Mouse (Mus musculus) CH12.LX (cell line): ENCODE measurements around the gene 4930563M21Rik. TPM values are rescaled to one million over a fixed set of nuclear protein-coding genes. Genes with fewer than 3 reads are reported as not detected.
"Not testable (repeated sequence)": the region's sequence is repeated elsewhere in the genome, so short reads cannot be mapped to it uniquely, and the experiment has no call there.

Experiments
- DNase-seq: peaks from one replicate; pipeline ENCODE4 v3.0.0-alpha.2; 2013; ENCODE audit errors: extremely low read depth
- H3K27ac ChIP-seq: 2 replicates; pipeline ENCODE4 v1.5.1; 2012; ENCODE audit warnings: low read depth, mild to moderate bottlenecking, control low read depth, moderate library complexity; ENCODE audit not compliant: insufficient read depth
- H3K27me3 ChIP-seq: replicated peaks from 2 replicates; pipeline ENCODE3; 2012; ENCODE audit warnings: inconsistent platforms
- H3K36me3 ChIP-seq, 2 experiments: replicated peaks in 1 of 2; 2 replicates each; pipeline versions ENCODE3 to v1.6.1; 2012; ENCODE audit warnings: inconsistent platforms in 1 of 2, low read length in 1 of 2, mild to moderate bottlenecking in 1 of 2, mixed read lengths in 1 of 2, moderate library complexity in 1 of 2; ENCODE audit not compliant: control insufficient read depth in 1 of 2, insufficient read depth in 1 of 2
- H3K4me1 ChIP-seq, 2 experiments: 2 replicates each; pipeline ENCODE4 v1.6.1; 2012; ENCODE audit warnings: inconsistent platforms in 1 of 2, moderate library complexity in 1 of 2; ENCODE audit not compliant: insufficient read depth in 2 of 2, control insufficient read depth in 1 of 2
- H3K4me2 ChIP-seq: 2 replicates; pipeline ENCODE4 v1.6.1; 2012; ENCODE audit warnings: low read depth, mild to moderate bottlenecking, control low read depth; ENCODE audit not compliant: poor library complexity, insufficient read depth, severe bottlenecking
- H3K4me3 ChIP-seq, 3 experiments: fragments of 150-350 bp in 1 of 3; sonication (generic) in 1 of 3; replicated peaks in 1 of 3; 2 replicates each; pipeline versions ENCODE3 to v1.5.1; 2011 to 2012; ENCODE audit warnings: low read depth in 2 of 3, low read length in 2 of 3, mild to moderate bottlenecking in 2 of 3, moderate library complexity in 2 of 3, control low read depth in 1 of 3, improper control_type of control experiment in 1 of 3, inconsistent platforms in 1 of 3, mixed read lengths in 1 of 3; ENCODE audit not compliant: poor library complexity in 1 of 3
- H3K79me2 ChIP-seq: replicated peaks from 2 replicates; pipeline ENCODE4 v1.6.1; 2012; ENCODE audit warnings: mild to moderate bottlenecking, moderate library complexity; ENCODE audit not compliant: control insufficient read depth, poor library complexity, insufficient read depth, severe bottlenecking; ENCODE audit errors: extremely low read depth
- H3K9ac ChIP-seq: 2 replicates; pipeline ENCODE4 v1.6.1; 2012; ENCODE audit warnings: low read depth, mild to moderate bottlenecking, control low read depth, moderate library complexity; ENCODE audit not compliant: insufficient read depth
- H3K9me3 ChIP-seq: replicated peaks from 2 replicates; pipeline ENCODE3; 2012; ENCODE audit warnings: low read length, inconsistent platforms, mixed read lengths
- CHD1 ChIP-seq: IDR thresholded peaks from 2 replicates; pipeline ENCODE4 v1.6.1; 2012; ENCODE audit warnings: low read depth, low read length, improper control_type of control experiment, inconsistent platforms
- CHD2 ChIP-seq: IDR thresholded peaks from 2 replicates; pipeline ENCODE4 v1.6.1; 2011; ENCODE audit warnings: low read length, improper control_type of control experiment
- CTCF ChIP-seq, 2 experiments: IDR thresholded peaks in 1 of 2; conservative IDR thresholded peaks in 1 of 2; 2 replicates each; pipeline ENCODE4 v1.5.1; 2011 to 2012; ENCODE audit warnings: low read depth in 2 of 2, low read length in 2 of 2, improper control_type of control experiment in 1 of 2, inconsistent platforms in 1 of 2, mild to moderate bottlenecking in 1 of 2, moderate library complexity in 1 of 2
- EP300 ChIP-seq: IDR thresholded peaks from 2 replicates; pipeline ENCODE4 v1.6.1; 2011; ENCODE audit warnings: low read length, improper control_type of control experiment
- ETS1 ChIP-seq: conservative IDR thresholded peaks from 2 replicates; pipeline ENCODE4 v1.6.1; 2012; ENCODE audit warnings: low read depth, mild to moderate bottlenecking, inconsistent platforms, low read length, improper control_type of control experiment, moderate library complexity
- GABPA ChIP-seq: IDR thresholded peaks from 2 replicates; pipeline ENCODE4 v1.6.1; 2012; ENCODE audit warnings: low read depth, low read length, improper control_type of control experiment, inconsistent platforms; ENCODE audit not compliant: insufficient replicate concordance
- HCFC1 ChIP-seq: IDR thresholded peaks from 2 replicates; pipeline ENCODE4 v1.6.1; 2012; ENCODE audit warnings: low read depth, mild to moderate bottlenecking, inconsistent platforms, low read length, improper control_type of control experiment
- IRF4 ChIP-seq: IDR thresholded peaks from 2 replicates; pipeline ENCODE4 v1.6.1; 2014; ENCODE audit warnings: low read depth, mild to moderate bottlenecking, inconsistent platforms, low read length, improper control_type of control experiment
- JUN ChIP-seq: IDR thresholded peaks from 2 replicates; pipeline ENCODE4 v1.6.1; 2011; ENCODE audit warnings: low read depth, mild to moderate bottlenecking, low read length, improper control_type of control experiment, moderate library complexity; ENCODE audit not compliant: insufficient read depth
- MEF2A ChIP-seq: IDR thresholded peaks from 2 replicates; pipeline ENCODE4 v1.6.1; 2014; ENCODE audit warnings: low read depth, mild to moderate bottlenecking, inconsistent platforms, low read length, improper control_type of control experiment, borderline replicate concordance
- NRF1 ChIP-seq: IDR thresholded peaks from 2 replicates; pipeline ENCODE4 v1.6.1; 2014; ENCODE audit warnings: low read depth, mild to moderate bottlenecking, inconsistent platforms, low read length, improper control_type of control experiment, moderate library complexity
- POLR2A ChIP-seq: IDR thresholded peaks from 2 replicates; pipeline ENCODE4 v1.6.1; 2011; ENCODE audit warnings: low read depth, mild to moderate bottlenecking, improper control_type of control experiment, low read length
- RAD21 ChIP-seq: IDR thresholded peaks from 2 replicates; pipeline ENCODE4 v1.6.1; 2011; ENCODE audit warnings: low read depth, mild to moderate bottlenecking, low read length, improper control_type of control experiment, moderate library complexity
- RCOR1 ChIP-seq: conservative IDR thresholded peaks from 2 replicates; pipeline ENCODE4 v1.6.1; 2012; ENCODE audit warnings: low read depth, mild to moderate bottlenecking, inconsistent platforms, low read length, improper control_type of control experiment
- SMC3 ChIP-seq: IDR thresholded peaks from 2 replicates; pipeline ENCODE4 v1.6.1; 2011; ENCODE audit warnings: low read depth, low read length, improper control_type of control experiment
- TBP ChIP-seq: conservative IDR thresholded peaks from 2 replicates; pipeline ENCODE4 v1.6.1; 2011; ENCODE audit warnings: low read depth, low read length, improper control_type of control experiment
- TCF12 ChIP-seq: IDR thresholded peaks from 2 replicates; pipeline ENCODE4 v1.6.1; 2014; ENCODE audit warnings: low read depth, mild to moderate bottlenecking, inconsistent platforms, low read length, improper control_type of control experiment
- dilution Hi-C: fragments of 300-500 bp; cut with MboI; formaldehyde crosslinking; loops from 2 replicates; pipeline ENCODE4 v1.14.3; 2020; ENCODE audit warnings: low sequenced_read_pairs; ENCODE audit not compliant: extremely low pct_unique_long_range_greater_than_20kb, extremely low pct_ligation_motif_present
- in situ Hi-C: fragments of 300-500 bp; cut with MboI; formaldehyde crosslinking; loops from 3 replicates; pipeline ENCODE4 v1.14.3; 2019; ENCODE audit warnings: low sequenced_read_pairs, low pct_ligation_motif_present, low pct_unique_long_range_greater_than_20kb, mixed read lengths
- polyA plus RNA-seq: library from polyadenylated mRNA; unstranded; fragments of >175 nt; gene quantifications from 2 replicates; pipeline ENCODE4 v1.2.1, GENCODE M21; 2012; ENCODE audit warnings: low read depth; ENCODE audit not compliant: insufficient read length
- total RNA-seq, 2 experiments: library from RNA; depleted of rRNA; stranded (reverse); fragments of 300-350 nt in 1 of 2; fragments of >200 nt in 1 of 2; gene quantifications; 2 replicates each; pipeline ENCODE4 v1.2.3; 2012 to 2014

The 4930563M21Rik gene
- total and polyA plus RNA-seq, 3 experiments = not detected

- Histone ChIP-seq H3K4me2 (no peak overlapping the region), H3K9ac (no peak overlapping the region)
- peak; percentile 12 for DNase-seq
- TF ChIP-seq TBP (no peak), IRF4 (no peak), CHD2 (no peak), SMC3 (peak; percentile 54), HCFC1 (no peak), RAD21 (peak; percentile 37), NRF1 (no peak), TCF12 (no peak), JUN (no peak), RCOR1 (no peak), CTCF (conservative IDR thresholded peaks at IDR 0.05 in 1 of 2, IDR thresholded peaks at IDR 0.05 in 1 of 2; ENCODE audit: low read depth in 2 of 2, low read length in 2 of 2) (peak in 1 of 2 experiments; percentile 62; a peak in 2 of 4 replicates)
- TF ChIP-seq, all 38 proteins: peak for 3
- no peaks in the 10 kb centered on the region for H3K9me3 ChIP-seq
- H3K79me2 ChIP-seq = no peaks in the 10 kb centered on the region
- H3K36me3 ChIP-seq = no peaks in the 10 kb centered on the region
- H3K4me1 ChIP-seq = no peaks in the 10 kb centered on the region
- H3K27ac ChIP-seq = no peak overlapping the region
- no peak overlapping the region for H3K4me3 ChIP-seq
- no peaks in the 10 kb centered on the region for H3K27me3 ChIP-seq
- in situ Hi-C loops = no loop called here
- dilution Hi-C loops = no loop called here
Measured at GRCm38 (mm10) chr9:56024772-56025171, 14.4 kb upstream of the 4930563M21Rik start.

GRCm38 (mm10) chr9:56004679-56005078, 5.7 kb downstream of the 4930563M21Rik start:
- in situ Hi-C loops, dilution Hi-C loops, DNase-seq, H3K79me2 ChIP-seq, H3K4me2 ChIP-seq, H3K9me3 ChIP-seq, H3K4me3 ChIP-seq, H3K4me1 ChIP-seq, H3K36me3 ChIP-seq, H3K27me3 ChIP-seq, H3K27ac ChIP-seq, H3K9ac ChIP-seq: not testable (repeated sequence)

GRCm38 (mm10) chr9:55946819-55947218, 63.5 kb downstream of the 4930563M21Rik start:
- dilution Hi-C loops = no loop called here
- TF ChIP-seq EP300 (no peak), ETS1 (no peak), CTCF (conservative IDR thresholded peaks at IDR 0.05 in 1 of 2, IDR thresholded peaks at IDR 0.05 in 1 of 2; ENCODE audit: low read depth in 2 of 2, low read length in 2 of 2) (peak; percentile 62 to 65), GABPA (no peak), MEF2A (no peak), RAD21 (peak; percentile 50), POLR2A (no peak), SMC3 (peak; percentile 47), CHD1 (no peak)
- TF ChIP-seq, all 38 proteins: peak for 3
- H3K4me1 ChIP-seq = no peaks in the 10 kb centered on the region
- H3K4me2 ChIP-seq = no peak overlapping the region
- no peaks in the 10 kb centered on the region for H3K79me2 ChIP-seq
- DNase-seq = peak; percentile 49
- no peaks in the 10 kb centered on the region for H3K9me3 ChIP-seq
- H3K27me3 ChIP-seq = no peaks in the 10 kb centered on the region
- H3K27ac ChIP-seq = no peak overlapping the region
- H3K36me3 ChIP-seq = peaks cover 0 to 2% of the 10 kb centered on the region in 2 experiments
- in situ Hi-C loops = no loop called here
- no peak overlapping the region for H3K9ac ChIP-seq
- H3K4me3 ChIP-seq = no peak overlapping the region
